Mouse (Mus musculus): Measurements from ENCODE around the gene Ripor1.
"Not testable (repeated sequence)": the region's sequence is repeated elsewhere in the genome, so short reads cannot be mapped to it uniquely, and the experiment has no call there.

The Ripor1 gene

DNA sequence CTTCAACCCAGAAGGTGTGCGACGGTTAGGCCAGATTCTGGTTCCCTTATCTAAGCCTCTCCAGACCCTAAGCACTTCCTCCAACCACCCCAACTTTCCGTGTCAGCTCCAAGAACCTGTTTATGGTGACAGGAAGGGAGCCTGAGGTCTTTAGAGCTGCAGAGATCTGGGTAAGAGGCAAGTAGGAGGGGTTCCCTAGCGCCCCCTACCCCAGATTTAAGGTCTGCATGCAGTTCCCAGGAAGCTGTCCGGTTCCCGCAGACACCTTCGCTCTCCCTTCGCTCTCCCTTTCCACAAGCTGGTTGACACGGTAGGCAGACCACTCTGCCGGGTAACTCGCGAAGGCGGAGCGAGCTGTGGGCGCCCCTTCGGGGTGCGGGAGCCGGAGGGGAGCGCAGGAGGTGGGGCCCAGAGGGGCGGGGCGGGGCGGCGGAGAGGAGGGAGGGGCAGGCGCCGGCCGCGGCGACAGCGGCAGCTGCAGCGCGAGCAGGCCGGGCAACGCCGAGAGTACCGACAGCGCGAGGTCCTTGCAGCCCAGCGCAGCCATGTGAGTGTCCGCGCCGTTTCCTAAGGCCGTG lies at the start of gene Ripor1:
Gene Ripor1 (plus strand): TSS at position 452 of the 578 bp plus-strand sequence.
- peak; percentile 84 for DNase-seq (ENCODE audit: low spot score)

DNA sequence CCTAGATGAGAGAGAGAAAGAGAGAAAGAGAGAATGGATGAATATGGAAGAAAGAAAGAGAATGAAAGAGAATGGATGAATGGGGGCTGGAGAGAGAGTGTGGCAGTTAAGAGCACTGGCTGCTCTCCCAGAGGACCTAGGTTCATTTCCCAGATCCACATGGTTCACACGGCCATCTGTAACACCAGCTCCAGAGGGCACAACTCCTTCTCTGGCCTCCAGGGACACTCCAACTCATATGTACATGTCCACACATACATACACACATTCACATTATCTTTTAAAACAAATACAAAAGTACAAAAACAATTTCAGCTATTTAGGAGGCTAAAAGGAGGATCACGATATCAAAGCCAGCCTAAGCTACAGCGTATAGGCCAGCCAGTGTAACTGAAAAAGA lies 42.2 kb upstream of the Ripor1 start:
- peak; percentile 58 for DNase-seq (ENCODE audit: low spot score)

DNA sequence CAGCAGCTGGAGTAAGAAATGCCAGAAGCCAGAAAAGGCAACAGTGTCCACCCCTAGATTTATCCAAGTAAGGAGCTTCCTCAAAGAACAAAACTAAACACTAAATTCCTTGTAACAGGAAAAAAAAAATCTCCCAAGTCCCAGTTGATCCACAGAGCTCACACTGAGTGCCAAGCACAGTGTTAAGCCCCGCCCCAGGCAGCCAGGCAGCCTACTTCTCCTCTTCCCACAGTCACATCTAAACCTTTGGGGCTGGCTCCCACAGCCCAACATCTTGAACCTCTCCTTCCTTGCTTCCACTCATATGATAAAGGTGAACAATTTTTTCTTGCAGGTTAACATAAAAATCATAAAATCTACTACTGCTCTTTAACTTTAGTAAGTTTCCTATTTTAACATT lies 41.2 kb upstream of the Ripor1 start:
- DNase-seq (ENCODE audit: low spot score): peak; percentile 71

GRCm38 (mm10) chr8:105564573-105565229 lies 40.4 kb upstream of the Ripor1 start:
- not testable (repeated sequence) for DNase-seq (ENCODE audit: low spot score)

DNA sequence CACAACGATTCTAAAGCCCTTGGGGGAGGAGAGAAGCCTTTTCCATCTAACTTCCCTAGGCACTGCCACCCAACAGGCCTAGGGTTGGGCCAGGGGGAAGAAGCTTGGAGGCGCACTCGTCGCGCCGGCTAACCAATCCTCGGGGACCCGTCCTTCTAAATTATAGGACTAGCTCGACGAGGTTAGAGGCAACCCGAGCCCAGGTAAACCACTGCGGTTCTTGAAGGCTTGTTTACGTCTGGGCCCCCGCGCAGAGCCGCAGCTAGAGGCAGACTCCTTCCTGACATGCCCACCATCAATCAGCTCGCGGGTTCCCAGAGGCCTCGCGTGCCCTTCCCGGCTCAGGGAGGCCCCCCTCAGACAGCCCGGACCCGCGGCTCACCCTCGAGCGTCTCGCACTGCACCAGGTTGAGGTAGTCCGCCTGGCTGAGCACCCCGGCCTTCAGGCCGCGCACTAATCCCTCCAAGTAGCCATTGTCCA lies 39.6 kb upstream of the Ripor1 start:
- DNase-seq (ENCODE audit: low spot score): peak; percentile 56

DNA sequence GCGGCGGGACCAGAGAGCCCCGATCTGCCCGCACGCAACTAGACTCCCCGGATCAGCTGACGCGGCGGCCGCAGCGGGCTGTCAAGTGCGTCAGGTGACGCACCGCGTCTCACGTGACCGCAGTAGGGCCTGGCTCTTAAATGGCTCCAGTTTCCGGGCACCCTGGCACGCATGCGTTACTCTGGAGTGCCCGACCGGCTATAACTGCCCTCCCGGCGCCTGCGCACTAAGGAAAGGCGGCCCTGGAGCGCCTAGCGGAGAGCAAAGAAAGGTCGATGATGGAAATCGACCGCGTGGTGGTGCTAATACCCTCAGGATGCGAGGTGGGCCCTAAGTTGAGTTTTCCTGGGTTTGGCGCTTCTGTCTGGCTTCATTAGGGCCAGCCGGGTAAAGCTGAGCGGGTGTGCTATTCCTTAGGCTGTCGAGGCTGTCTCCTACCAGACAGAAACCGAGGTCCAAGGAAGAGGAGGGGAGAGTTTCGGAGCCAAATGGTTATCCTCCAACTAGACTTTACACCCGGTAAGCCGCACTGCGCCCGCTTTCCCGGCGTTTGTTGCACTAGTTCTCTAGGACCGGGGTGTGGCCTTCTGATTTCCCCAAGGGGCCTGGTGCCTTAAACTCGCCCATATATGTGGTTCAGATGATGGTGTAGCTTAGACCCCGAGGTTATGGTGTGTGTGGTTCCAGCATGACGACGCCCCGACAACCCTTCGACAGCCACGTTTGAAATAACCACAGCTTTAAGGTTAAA lies 38.9 kb upstream of the Ripor1 start, which contains the start of gene Atp6v0d1:
Gene Atp6v0d1 (minus strand): TSS at position 96 of the 751 bp plus-strand sequence.
- DNase-seq (ENCODE audit: low spot score): peak; percentile 100

GRCm38 (mm10) chr8:105566703-105567595 lies 38.1 kb upstream of the Ripor1 start:
- DNase-seq (ENCODE audit: low spot score): no peak

DNA sequence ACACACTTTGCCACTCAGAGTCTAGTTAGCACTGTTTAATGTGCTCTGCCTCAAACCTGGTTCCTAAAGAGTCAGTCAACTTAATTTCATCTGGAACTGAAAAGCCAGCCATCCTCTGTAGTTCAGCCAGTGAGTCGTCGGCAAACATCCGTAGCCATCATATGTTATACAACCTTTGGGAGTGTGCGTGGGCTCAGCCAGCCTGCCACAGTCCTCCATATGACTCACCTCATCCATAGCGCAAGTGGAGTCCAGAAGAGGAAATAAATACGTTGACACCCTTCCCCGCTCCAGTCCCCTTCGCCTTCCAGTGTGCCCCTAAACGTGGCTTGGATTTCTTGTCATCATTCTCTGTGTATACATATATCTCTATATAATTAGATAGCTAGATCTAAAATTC lies 33.2 kb upstream of the Ripor1 start:
- no peak for DNase-seq (ENCODE audit: low spot score)

DNA sequence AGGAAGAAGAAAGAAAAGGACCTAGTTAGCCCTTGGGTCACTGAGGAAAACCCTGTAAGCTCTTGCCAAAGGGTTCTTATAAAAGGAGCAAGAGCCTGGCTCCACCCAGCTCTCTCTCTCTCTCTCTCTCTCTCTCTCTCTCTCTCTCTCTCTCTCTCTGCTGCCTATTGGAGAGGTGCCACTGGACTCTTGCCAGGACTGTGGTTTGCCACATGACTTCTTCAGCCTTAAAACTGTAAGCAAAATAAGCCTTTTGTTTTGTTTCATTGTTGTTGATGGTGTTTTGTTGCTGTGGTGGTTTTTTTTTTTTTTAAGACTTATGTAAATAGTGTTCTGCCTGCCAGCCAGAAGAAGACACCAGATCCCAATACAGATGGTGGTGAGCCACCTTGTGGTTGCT lies 31.6 kb upstream of the Ripor1 start:
- peak; percentile 98 for DNase-seq (ENCODE audit: low spot score)

- no peak for DNase-seq (ENCODE audit: low spot score)
These were observed 30.3 kb upstream of the Ripor1 start for GRCm38 (mm10) chr8:105574741-105575140.

DNA sequence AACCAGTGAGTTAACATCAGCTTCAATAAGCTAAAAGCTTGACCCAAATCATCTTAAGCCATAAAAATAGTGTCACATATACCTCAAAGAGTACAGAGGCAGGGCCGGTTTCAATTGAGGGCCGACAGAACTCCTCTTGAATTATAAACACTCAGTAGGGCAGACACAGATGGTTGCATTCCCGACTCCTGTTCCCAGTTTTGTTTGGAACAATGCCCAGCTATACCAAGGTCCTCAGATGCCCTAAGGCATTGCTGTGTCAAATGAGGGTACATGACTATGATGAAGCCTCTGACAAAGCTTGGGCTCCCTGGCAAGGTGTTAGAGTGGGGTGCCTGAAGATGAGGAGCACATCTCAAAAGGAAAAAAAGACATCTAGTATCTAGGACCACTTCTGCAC lies 29.5 kb upstream of the Ripor1 start:
- peak; percentile 58 for DNase-seq (ENCODE audit: low spot score)

- DNase-seq (ENCODE audit: low spot score): no peak
These were observed 25.3 kb upstream of the Ripor1 start for GRCm38 (mm10) chr8:105579719-105580118.

DNA sequence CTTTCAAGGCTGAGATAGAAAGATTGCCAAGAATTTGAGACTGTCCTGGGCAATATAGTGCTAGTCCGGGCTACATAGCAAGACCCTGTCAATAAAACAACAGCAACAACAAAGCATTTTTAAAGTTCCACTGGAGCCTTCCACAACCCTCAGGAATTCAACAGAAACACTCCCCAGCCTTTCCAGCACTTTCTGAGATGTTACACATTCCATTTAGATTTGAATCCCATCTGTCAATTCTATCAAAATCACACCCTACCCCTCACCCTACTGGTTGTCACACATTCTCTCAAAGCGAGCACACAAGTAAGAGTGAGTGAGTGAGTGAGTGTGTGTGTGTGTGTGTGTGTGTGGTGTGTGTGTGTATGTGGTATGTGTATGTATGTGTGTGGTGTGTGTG lies 12.6 kb upstream of the Ripor1 start:
- DNase-seq (ENCODE audit: low spot score): no peak

- peak; percentile 72 for DNase-seq (ENCODE audit: low spot score)
These were observed 11.2 kb upstream of the Ripor1 start for GRCm38 (mm10) chr8:105593859-105594258.

DNA sequence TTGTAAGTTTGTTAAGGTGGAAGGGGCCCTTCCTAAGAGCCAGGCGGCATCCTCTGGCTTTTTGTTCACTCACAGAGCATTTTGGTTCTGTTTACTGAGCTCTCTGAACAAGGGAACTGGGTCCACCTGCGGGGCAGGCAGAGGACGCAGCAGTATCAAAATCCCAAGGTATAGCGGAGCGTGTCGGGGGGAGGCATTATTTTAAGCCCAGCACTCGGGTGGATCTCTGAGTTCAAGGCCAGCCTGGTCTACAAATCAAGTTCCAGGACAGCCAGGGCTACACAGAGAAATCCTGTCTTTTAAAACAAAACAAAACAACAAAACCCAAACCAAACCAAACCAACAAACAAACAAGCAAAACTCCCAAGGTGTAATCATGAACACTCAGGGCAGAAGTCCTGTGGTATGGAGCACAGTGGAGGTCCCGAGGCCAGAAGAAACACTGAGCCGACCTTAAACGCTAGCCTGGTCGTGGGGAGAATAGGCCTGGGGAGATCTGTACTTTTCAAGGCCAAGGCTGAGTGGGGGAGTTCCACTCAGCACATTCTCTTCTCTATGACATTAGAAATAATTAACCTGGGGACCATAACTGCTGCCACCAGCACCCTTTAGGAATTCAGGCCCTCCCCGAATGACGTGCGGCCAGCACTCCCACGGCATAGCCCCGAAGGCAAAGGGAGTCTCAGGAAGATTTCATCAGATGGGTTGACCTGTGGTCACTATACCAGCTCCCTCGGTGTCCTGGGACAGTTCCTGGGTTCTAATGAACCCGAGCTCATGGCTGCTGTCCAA lies 10.4 kb upstream of the Ripor1 start:
- DNase-seq (ENCODE audit: low spot score): no peak

DNA sequence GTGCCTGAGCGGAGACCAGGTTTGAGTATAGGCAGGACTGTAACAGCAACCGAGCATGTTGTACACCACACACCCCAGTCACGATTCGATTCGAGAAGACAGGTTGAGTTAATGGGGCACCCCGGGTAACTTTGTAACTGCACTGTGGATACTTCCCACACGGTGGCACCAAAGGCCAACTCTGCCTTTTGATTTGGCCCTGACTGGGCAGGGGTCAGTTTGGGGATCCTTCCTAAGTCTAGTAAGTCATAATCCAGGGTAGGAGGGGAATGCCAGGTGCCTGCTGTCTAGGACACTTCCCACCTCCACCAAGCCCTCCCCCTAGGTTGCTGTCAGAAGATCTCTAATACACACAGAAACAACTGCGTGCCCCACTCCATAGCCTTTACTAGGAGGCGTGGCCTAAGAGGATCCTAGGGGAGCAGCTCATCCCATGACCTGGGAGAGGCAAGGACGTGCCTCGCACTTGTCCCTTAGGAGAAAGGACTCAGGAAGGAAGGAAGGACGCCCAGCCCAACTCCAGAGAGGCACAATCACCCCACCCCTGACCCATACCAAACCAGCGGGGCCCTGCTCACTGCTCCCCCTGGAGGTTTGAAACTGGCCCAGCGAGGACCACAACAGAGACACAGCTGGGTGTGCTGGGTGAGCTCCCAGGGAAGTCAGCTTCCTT lies 8.6 kb upstream of the Ripor1 start:
- peak; percentile 66 for DNase-seq (ENCODE audit: low spot score)

- DNase-seq (ENCODE audit: low spot score): no peak
These were observed 6.3 kb upstream of the Ripor1 start for GRCm38 (mm10) chr8:105598777-105599176.

DNA sequence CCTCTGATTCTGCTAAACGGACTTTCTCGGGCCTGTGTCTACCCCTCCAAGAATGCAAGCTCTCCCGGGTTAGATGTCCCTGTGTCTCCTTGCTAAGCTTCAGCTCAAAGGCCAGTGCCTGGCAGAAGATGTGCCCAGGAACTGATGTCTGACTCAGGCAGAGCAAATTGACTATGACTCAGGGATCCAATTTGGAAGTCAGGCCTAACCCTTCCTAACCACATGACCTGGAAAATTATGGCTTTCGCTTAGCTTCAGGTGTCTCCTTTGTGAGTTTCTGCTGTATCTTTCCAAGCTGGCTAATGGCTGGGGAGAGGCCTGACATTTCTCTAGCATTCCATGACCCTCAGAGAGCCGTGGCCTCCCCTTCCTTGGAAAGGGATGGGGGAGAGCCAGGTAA lies 3.8 kb upstream of the Ripor1 start:
- no peak for DNase-seq (ENCODE audit: low spot score)

GRCm38 (mm10) chr8:105602540-105602939 lies 2.5 kb upstream of the Ripor1 start:
- not testable (repeated sequence) for DNase-seq (ENCODE audit: low spot score)

- peak; percentile 31 for DNase-seq (ENCODE audit: low spot score)
These were observed 585 bp downstream of the Ripor1 start for GRCm38 (mm10) chr8:105605491-105606188.
